Mouse (Mus musculus) frontal cortex, postnatal 14 days (tissue): ENCODE results near the gene Hebp2.
"Not testable (repeated sequence)": the region's sequence is repeated elsewhere in the genome, so short reads cannot be mapped to it uniquely, and the experiment has no call there.

Experiments used
- DNase-seq, 2 experiments: peaks; one replicate each; pipeline ENCODE4 v3.0.0; 2022; ENCODE audit warnings: low spot score in 2 of 2

The Hebp2 gene

GRCm38 (mm10) chr10:18545813-18546235, at the start of gene Hebp2:
Gene Hebp2, minus strand, starts transcription at chr10:18546076.
- DNase-seq: peak in 1 of 2 experiments; percentile 46

DNA sequence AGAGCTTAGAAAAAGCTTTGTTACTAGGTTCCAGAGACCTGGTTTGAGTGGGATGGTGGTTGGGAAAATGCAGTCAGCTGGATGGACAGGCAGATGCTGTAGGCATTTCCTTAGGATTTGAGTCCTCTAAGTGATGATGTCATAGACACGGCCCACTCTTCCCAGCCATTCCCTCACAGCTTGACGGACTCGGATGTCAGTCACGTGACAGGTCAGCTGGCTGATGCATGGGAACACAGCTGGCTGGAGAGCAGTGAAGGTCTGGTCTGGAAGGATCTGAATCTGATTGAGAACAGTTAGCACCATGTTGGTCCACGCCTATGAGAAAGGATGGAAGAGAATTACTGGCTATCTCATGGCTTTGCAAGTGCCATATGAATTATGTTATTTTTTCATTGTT, 43.6 kb upstream of the Hebp2 start:
- DNase-seq: no peak

DNA sequence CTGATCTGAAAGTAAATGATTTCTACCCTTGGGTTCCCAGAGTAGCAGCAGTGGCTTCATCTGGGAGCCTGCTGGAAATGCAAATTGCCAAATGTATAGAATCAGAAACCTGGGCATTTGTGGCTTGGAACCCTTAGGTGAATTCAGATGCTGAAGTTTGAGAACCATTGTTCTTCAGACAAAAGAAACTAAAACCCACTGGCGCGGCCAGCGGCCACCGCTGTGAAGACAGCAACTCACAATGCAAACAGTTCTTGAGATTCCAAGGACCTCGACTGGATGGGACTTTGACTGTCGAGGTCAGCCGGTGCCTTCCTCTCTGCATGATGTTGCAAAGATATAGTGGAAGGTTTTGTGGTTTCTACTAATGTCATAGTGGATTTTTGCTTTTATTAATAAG, 38.3 kb upstream of the Hebp2 start:
- DNase-seq: no peak

- no peak for DNase-seq
Observed at GRCm38 (mm10) chr10:18572581-18572980, 26.7 kb upstream of the Hebp2 start.

DNA sequence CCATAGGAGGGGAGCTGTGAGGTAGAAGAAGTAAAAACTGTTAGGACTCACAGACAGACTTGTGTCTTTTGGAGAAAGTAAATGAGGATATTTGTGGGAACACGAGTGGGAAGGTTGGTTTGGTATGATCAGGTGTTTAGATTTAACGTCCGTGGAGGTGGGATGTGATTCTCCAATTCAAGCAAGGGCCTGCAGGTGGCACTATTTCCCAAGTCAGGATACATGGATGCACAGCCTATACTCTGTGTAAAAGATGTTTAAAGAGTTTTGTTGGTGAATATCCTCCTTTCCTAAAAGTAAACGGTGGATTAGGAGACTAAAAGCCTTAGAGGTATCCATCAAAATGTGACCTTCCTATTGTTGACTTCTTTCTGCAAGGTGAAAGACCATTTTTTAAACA, 17.1 kb upstream of the Hebp2 start:
- DNase-seq: peak in 1 of 2 experiments; percentile 60

GRCm38 (mm10) chr10:18561445-18561844, 15.6 kb upstream of the Hebp2 start:
- DNase-seq: no peak

GRCm38 (mm10) chr10:18559076-18559475, 13.2 kb upstream of the Hebp2 start:
- not testable (repeated sequence) for DNase-seq

GRCm38 (mm10) chr10:18549321-18550216, 3.7 kb upstream of the Hebp2 start:
- no peak for DNase-seq

GRCm38 (mm10) chr10:18547381-18547780, 1.5 kb upstream of the Hebp2 start:
- DNase-seq: no peak

GRCm38 (mm10) chr10:18545309-18545708, 567 bp downstream of the Hebp2 start:
- no peak for DNase-seq

- DNase-seq: no peak
Observed at GRCm38 (mm10) chr10:18536889-18537288, 9.0 kb downstream of the Hebp2 start.

GRCm38 (mm10) chr10:18532293-18532692, 13.6 kb downstream of the Hebp2 start:
- no peak for DNase-seq

- no peak for DNase-seq
Observed at GRCm38 (mm10) chr10:18530161-18530560, 15.7 kb downstream of the Hebp2 start.

GRCm38 (mm10) chr10:18529177-18529576, 16.7 kb downstream of the Hebp2 start:
- no peak for DNase-seq

DNA sequence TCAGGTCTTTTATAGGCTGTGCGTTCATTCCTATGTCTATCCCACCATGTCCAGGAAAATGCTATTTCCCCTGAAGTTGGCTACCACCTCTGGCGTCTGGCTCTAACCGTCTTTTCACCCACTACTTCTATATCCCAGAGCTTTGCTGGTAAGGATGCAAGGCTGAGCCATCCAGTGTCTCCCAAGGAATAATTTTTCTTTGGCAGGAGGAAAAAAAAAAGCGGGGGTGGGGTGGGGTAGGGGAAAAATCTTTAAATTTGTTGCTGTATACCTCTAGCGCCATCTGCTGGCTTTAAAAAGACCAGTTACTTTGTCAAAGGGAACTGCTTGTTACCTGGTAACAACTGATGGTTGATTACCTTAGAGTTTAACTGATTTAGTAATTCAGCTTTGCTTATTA, 17.4 kb downstream of the Hebp2 start:
- peak in 1 of 2 experiments; percentile 29 for DNase-seq

GRCm38 (mm10) chr10:18527766-18528165, 18.1 kb downstream of the Hebp2 start:
- no peak for DNase-seq

DNA sequence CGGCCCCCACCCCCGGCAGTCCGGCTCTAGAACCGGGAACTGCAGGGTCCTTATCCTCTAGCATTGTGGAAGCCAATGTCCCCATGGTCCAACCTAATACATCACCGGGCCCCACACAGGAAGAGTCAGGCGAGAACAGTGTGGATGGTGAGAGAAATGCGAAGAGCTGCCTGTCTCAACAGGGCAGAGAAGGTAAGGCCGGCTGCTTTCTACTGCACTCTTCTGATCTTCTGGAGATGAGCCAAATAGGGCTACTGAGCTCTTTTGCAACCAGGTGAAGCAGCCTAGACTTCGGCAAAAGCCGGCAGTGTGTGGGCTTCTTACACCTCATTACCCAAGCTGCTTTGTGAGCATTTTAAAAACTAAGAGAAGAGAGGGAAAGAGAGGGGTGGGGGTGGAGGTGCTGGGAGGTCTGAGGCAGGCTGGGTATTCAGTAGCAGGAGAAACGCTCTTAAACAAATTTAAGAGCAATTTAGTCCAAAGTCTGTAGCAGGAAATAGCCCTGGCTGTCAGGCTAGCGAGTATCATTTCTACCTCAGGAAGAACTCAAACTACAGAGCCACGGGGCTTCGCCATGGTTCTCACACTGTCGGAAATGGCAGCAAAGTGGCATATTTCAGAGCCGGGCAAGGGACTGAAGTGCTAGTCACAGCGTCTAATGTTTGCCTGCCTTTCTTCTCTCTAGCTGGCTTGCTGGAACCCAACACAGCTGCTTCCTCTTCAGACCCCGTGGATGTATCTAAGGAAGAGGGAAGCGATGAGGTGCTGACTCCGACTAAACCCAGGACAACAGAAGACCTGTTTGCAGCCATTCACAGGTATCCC, 18.8 kb downstream of the Hebp2 start:
- DNase-seq: peak in 1 of 2 experiments; percentile 28

GRCm38 (mm10) chr10:18526184-18526850, 19.6 kb downstream of the Hebp2 start:
- peak; percentile 27 to 45 for DNase-seq

DNA sequence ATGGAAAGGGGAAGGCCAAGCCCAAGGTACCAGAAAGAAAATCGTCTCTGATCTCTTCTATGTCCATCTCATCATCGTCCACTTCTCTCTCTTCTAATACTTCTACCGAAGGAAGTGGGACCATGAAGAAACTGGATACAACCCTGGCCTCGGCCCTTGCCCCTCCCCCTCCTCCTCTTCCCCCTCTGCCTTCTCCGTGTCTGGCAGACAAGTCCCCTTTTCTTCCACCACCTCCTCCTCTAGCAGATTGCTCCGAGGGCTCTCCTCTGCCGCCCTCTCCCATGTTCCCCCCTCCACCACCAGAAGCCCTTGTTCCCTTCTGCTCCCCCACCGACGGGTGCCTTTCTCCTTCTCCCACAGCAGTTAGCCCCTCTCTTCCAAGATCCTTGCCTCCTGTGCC, 20.1 kb downstream of the Hebp2 start:
- no peak for DNase-seq

DNA sequence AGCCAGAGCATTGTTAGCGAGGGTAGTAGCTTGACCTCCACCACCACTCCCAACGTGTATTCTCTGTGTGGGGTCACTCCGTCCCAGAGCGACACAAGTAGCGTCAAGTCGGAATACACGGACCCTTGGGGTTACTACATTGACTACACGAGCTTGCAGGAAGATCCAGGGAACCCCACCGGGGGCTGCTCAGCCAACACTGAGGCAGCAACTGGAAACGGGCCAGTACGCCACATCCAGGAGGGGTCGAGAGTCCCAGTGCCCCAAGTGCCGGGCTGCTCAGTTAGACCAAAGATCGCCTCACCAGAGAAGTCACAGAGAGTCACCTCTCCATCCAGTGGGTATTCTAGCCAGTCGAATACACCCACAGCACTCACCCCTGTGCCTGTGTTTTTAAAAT, 20.6 kb downstream of the Hebp2 start:
- DNase-seq: no peak

DNA sequence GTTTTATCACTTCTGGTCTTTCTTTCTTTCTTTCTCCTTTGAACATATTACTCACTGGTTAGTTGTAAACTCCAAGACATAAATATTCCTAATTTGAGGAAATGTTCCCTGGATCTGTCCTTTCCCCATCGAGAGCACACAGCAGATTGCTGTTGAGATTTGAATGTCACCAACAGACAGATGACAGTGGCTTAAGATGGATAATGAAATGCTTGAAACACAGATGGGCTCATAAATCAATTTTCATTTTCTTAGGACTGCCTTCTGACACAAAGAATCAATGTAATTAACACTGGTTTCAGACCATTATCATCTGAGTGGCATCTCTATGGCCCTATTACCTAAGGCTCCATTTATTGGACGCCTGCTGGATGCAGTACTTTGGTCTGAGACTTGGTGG, 23.3 kb downstream of the Hebp2 start:
- no peak for DNase-seq

- DNase-seq: no peak
Observed at GRCm38 (mm10) chr10:18511496-18511895, 34.4 kb downstream of the Hebp2 start.
